Mouse (Mus musculus) embryonic facial prominence, embryonic 14.5 days (tissue): ENCODE results near the gene Olfr1426. TPM values are rescaled to one million over a fixed set of nuclear protein-coding genes. Genes with fewer than 3 reads are reported as not detected.
"Not testable (repeated sequence)": the region's sequence is repeated elsewhere in the genome, so short reads cannot be mapped to it uniquely, and the experiment has no call there.

Experiments
- ATAC-seq: fragments of 200-750 bp; cut with Nextera tagmentation; 2 replicates; pipeline ENCODE4 v1.8.0; 2017; ENCODE audit warnings: low read depth, moderate number of reproducible peaks, moderate TSS enrichment
- DNase-seq: peaks from one replicate; pipeline ENCODE4 v3.0.0-alpha.2; 2015; ENCODE audit warnings: low spot score
- H3K27ac ChIP-seq: fragments of 300-500 bp; sonication (generic); replicated peaks from 2 replicates; pipeline ENCODE4 v1.5.1; 2014; ENCODE audit warnings: low read depth, mild to moderate bottlenecking, low read length, moderate library complexity
- H3K27me3 ChIP-seq: fragments of 300-500 bp; sonication (generic); replicated peaks from 2 replicates; pipeline ENCODE4 v1.6.1; 2014; ENCODE audit warnings: low read length; ENCODE audit not compliant: control insufficient read depth, insufficient read depth
- H3K36me3 ChIP-seq: fragments of 300-500 bp; sonication (generic); 2 replicates; pipeline ENCODE4 v1.6.1; 2014; ENCODE audit warnings: low read length, mixed read lengths; ENCODE audit not compliant: control insufficient read depth, insufficient read depth
- H3K4me1 ChIP-seq: fragments of 300-500 bp; sonication (generic); 2 replicates; pipeline ENCODE4 v1.6.1; 2014; ENCODE audit warnings: antibody characterized with exemption, low read length; ENCODE audit not compliant: control insufficient read depth, insufficient read depth
- H3K4me2 ChIP-seq: fragments of 300-500 bp; sonication (generic); 2 replicates; pipeline ENCODE4 v1.6.1; 2014; ENCODE audit warnings: low read depth, mild to moderate bottlenecking, low read length, moderate library complexity, mixed read lengths
- H3K4me3 ChIP-seq: fragments of 300-500 bp; sonication (generic); 2 replicates; pipeline ENCODE4 v1.5.1; 2014; ENCODE audit warnings: low read depth, mild to moderate bottlenecking, low read length
- H3K9ac ChIP-seq: fragments of 300-500 bp; sonication (generic); 2 replicates; pipeline ENCODE4 v1.6.1; 2014; ENCODE audit warnings: low read depth, mild to moderate bottlenecking, low read length, moderate library complexity, mixed read lengths
- H3K9me3 ChIP-seq: fragments of 300-500 bp; sonication (generic); 2 replicates; pipeline ENCODE4 v1.6.1; 2016; ENCODE audit warnings: low read length; ENCODE audit not compliant: control insufficient read depth
- WGBS: fragments of 180-500 bp; shearing (Covaris S2); extraction: QIAGEN DNeasy Blood & Tissue Kit; methylation state at CpG from one replicate; pipeline ENCODE4 v1.1.7; 2014; 5-methylcytosine and 5-hydroxymethylcytosine counted together
- polyA plus RNA-seq: library from polyadenylated mRNA; unstranded; fragments of >200 nt; fragmentation: Nextera tagmentation; extraction: Ambion mirVana; gene quantifications from 2 replicates; pipeline ENCODE4 v1.2.1, GENCODE M21; 2014

Gene Olfr1426
- not detected in 2 replicates for polyA plus RNA-seq

DNA sequence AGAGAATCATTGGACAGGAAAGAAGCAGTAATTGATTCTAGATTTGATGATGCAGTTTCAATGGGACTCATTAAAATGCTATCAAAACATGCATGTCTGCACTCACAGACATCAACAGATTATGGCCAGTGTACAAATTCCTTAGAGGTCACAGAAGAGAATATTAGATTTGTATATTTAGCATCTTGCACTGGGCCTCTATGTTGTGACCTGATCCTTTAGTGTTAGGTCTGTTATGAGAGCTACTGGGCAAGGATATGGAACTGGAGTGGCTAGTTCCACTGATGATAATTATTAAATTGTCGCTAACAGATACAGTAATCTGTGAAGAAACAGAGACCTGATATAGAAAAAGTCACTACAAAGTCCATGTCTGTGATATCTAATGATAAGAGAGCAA, at the start of gene Olfr1426:
Gene Olfr1426 (minus strand): TSS at position 101 of the 400 bp plus-strand sequence.
- H3K27me3 ChIP-seq = no peaks in the 10 kb centered on the region
- no peak within 1 kb of the TSS for H3K4me3 ChIP-seq
- H3K4me2 ChIP-seq = no peak within 1 kb of the TSS
- H3K27ac ChIP-seq = no peak within 1 kb of the TSS
- H3K9me3 ChIP-seq = no peaks in the 10 kb centered on the region
- no peak for ATAC-seq
- H3K9ac ChIP-seq = no peak within 1 kb of the TSS
- H3K36me3 ChIP-seq = no peaks in the 10 kb centered on the region
- H3K4me1 ChIP-seq = no peaks in the 10 kb centered on the region
- DNase-seq = no peak
- WGBS = 67% methylated on average over 1 of the region's 1 CpGs

- no peak overlapping the region for H3K4me3 ChIP-seq
- no peak overlapping the region for H3K27ac ChIP-seq
- DNase-seq = peak; percentile 25
- H3K9me3 ChIP-seq = no peaks in the 10 kb centered on the region
- no peak overlapping the region for H3K4me2 ChIP-seq
- no peaks in the 10 kb centered on the region for H3K27me3 ChIP-seq
- H3K9ac ChIP-seq = no peak overlapping the region
- no peaks in the 10 kb centered on the region for H3K36me3 ChIP-seq
- no peaks in the 10 kb centered on the region for H3K4me1 ChIP-seq
- WGBS = 29% methylated on average over 2 of the region's 2 CpGs
- peak; percentile 26; the same call in 1 of the 2 replicates for ATAC-seq
Observed at GRCm38 (mm10) chr19:12134289-12134688, 42.5 kb upstream of the Olfr1426 start.

DNA sequence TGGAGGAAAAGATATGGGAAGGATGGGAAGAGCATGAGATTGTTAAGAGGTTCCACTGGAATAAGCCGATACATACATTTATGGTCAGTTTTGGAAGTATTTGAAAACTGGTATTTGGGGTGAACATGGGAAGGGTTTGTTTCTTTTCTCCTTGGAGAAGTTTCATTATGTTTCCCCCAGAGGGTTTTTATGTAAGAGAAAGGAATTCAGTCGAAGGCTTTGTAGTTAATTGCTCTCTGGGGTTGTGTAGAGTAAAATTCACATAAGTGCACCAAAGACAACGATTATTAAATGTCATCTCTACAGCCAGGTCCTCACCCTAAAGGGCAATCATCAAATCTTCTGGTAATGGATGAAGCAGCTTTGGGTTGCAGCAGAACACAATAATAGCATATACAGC, 31.3 kb upstream of the Olfr1426 start, which contains the start of gene Olfr76:
Gene Olfr76 (minus strand): TSS at position 101 of the 400 bp plus-strand sequence.
- Histone ChIP-seq H3K4me2 (no peak within 1 kb of the TSS), H3K9me3 (no peaks in the 10 kb centered on the region), H3K27ac (no peak within 1 kb of the TSS), H3K4me1 (no peaks in the 10 kb centered on the region), H3K4me3 (no peak within 1 kb of the TSS), H3K9ac (no peak within 1 kb of the TSS), H3K36me3 (no peaks in the 10 kb centered on the region), H3K27me3 (no peaks in the 10 kb centered on the region)
- ATAC-seq (no peak), DNase-seq (no peak)
- WGBS = 63% methylated on average over 3 of the region's 3 CpGs

- Histone ChIP-seq H3K27ac (no peak overlapping the region), H3K4me2 (no peak overlapping the region), H3K36me3 (no peaks in the 10 kb centered on the region), H3K9ac (no peak overlapping the region), H3K4me1 (no peaks in the 10 kb centered on the region), H3K27me3 (no peaks in the 10 kb centered on the region), H3K4me3 (no peak overlapping the region), H3K9me3 (no peaks in the 10 kb centered on the region)
- ATAC-seq (no peak), DNase-seq (no peak)
- WGBS = 84% methylated on average over 3 of the region's 3 CpGs
Observed at GRCm38 (mm10) chr19:12116464-12116863, 24.7 kb upstream of the Olfr1426 start.

DNA sequence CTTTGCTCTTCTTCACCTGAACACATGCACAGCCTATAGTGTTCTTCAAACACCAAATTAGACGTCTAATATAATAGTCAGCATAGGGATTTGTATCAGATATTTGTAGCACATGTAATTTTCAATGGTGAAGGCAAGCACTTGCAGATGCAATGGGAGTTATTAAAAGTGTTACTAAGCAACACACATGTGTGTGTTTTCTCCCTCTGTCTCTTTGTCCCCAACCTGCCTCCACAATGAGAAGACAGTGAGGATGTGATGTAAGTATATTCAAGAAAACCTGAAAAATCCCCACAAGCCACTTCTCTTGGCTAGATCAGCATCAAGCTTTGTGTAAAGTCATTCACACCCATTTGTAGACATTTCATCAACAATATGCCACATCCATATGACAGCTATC, 24.0 kb upstream of the Olfr1426 start, which contains the start of gene Olfr1428:
Gene Olfr1428 (minus strand): TSS at position 101 of the 400 bp plus-strand sequence.
- DNase-seq = no peak
- no peak within 1 kb of the TSS for H3K4me3 ChIP-seq
- no peak within 1 kb of the TSS for H3K27ac ChIP-seq
- H3K9me3 ChIP-seq = no peaks in the 10 kb centered on the region
- ATAC-seq = no peak
- WGBS = 63% methylated on average over 1 of the region's 1 CpGs
- H3K9ac ChIP-seq = no peak within 1 kb of the TSS
- no peak within 1 kb of the TSS for H3K4me2 ChIP-seq
- no peaks in the 10 kb centered on the region for H3K27me3 ChIP-seq
- no peaks in the 10 kb centered on the region for H3K36me3 ChIP-seq
- no peaks in the 10 kb centered on the region for H3K4me1 ChIP-seq

- Histone ChIP-seq H3K9me3 (no peaks in the 10 kb centered on the region), H3K4me1 (no peaks in the 10 kb centered on the region), H3K27ac (no peak overlapping the region), H3K9ac (no peak overlapping the region), H3K36me3 (no peaks in the 10 kb centered on the region), H3K4me2 (no peak overlapping the region), H3K4me3 (no peak overlapping the region), H3K27me3 (no peaks in the 10 kb centered on the region)
- ATAC-seq (no peak), DNase-seq (no peak)
- WGBS = 54% methylated on average over 1 of the region's 1 CpGs
Observed at GRCm38 (mm10) chr19:12113807-12114206, 22.0 kb upstream of the Olfr1426 start.

- WGBS = 50% methylated on average over 1 of the region's 1 CpGs
- H3K9me3 ChIP-seq = no peaks in the 10 kb centered on the region
- ATAC-seq = no peak
- no peaks in the 10 kb centered on the region for H3K4me1 ChIP-seq
- H3K4me2 ChIP-seq = no peak overlapping the region
- no peak overlapping the region for H3K9ac ChIP-seq
- no peak for DNase-seq
- H3K36me3 ChIP-seq = no peaks in the 10 kb centered on the region
- H3K4me3 ChIP-seq = no peak overlapping the region
- no peaks in the 10 kb centered on the region for H3K27me3 ChIP-seq
- H3K27ac ChIP-seq = no peak overlapping the region
Observed at GRCm38 (mm10) chr19:12104541-12104940, 12.7 kb upstream of the Olfr1426 start.

GRCm38 (mm10) chr19:12103234-12103633, 11.4 kb upstream of the Olfr1426 start, which contains the start of gene Olfr1427:
Gene Olfr1427 (minus strand): TSS chr19:12103334.
- Histone ChIP-seq H3K36me3 (no peaks in the 10 kb centered on the region), H3K4me1 (no peaks in the 10 kb centered on the region), H3K9me3 (no peaks in the 10 kb centered on the region), H3K27ac (no peak within 1 kb of the TSS), H3K27me3 (no peaks in the 10 kb centered on the region), H3K4me2 (no peak within 1 kb of the TSS), H3K9ac (no peak within 1 kb of the TSS), H3K4me3 (no peak within 1 kb of the TSS)
- no peak for ATAC-seq
- no peak for DNase-seq
- WGBS = 95% methylated on average over 2 of the region's 2 CpGs

- not testable (repeated sequence) for H3K4me3 ChIP-seq, H3K9me3 ChIP-seq, H3K27ac ChIP-seq, H3K36me3 ChIP-seq, H3K4me2 ChIP-seq, DNase-seq, H3K27me3 ChIP-seq, H3K9ac ChIP-seq, ATAC-seq, H3K4me1 ChIP-seq
- WGBS = 81% methylated on average over 4 of the region's 4 CpGs
Observed at GRCm38 (mm10) chr19:12077631-12078030, 14.2 kb downstream of the Olfr1426 start, which contains the start of gene Olfr1425. Gene Olfr1425 (minus strand): TSS chr19:12077731.
